Mouse (Mus musculus): Measurements from ENCODE around the gene Gm884.

The Gm884 gene

DNA sequence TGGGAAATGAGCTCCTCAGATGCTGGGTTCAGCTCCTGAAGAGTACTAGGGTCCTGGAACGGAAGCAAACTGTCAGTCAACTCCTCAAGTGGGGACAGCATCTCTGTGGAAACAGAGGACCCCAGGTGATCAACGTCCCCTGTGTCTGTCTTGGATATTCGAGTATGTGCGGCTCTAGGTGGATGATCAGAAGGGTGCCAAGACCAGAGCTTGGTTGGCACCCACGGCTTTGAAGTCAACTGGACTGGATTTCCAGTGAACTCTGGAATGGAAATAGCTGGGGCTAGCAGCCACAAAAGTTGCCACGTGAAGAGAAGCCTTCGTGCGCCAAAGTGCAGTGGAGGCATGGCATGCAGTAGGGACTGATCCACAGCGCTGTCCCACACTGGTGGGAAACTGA is at the start of gene Gm884:
Gene Gm884, minus strand, starts transcription at position 101 of the 400 bp plus-strand sequence.
- DNase-seq (ENCODE audit: low read depth in 2 of 2, low spot score in 2 of 2) = no peak

DNA sequence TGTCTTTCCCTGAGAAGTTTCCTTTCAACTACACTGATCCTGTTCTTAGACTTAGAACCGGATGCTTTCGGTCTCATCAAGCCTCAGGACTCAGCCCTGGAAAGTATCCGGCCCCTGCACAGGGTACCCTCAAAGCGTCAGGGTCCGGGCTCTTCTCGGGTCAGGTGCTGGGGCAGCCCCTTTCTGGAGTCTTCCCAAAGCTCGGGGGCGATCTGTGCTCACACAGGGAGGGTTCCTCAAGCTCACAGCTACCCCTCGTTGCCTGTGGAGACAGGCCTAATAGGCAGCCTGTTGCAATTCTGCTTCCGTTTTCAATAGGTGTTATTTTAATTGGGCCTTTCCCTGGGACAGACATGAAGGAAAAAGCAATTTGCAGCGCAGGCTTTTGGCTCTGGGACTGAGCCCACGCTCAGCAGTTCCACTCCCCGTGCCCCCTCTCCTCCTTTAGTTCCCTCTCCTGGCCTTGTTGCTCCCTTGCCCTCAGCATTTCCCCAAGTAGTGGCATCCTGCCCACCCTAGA is 46.0 kb upstream of the Gm884 start:
- no peak for DNase-seq (ENCODE audit: low read depth in 2 of 2, low spot score in 2 of 2)

DNA sequence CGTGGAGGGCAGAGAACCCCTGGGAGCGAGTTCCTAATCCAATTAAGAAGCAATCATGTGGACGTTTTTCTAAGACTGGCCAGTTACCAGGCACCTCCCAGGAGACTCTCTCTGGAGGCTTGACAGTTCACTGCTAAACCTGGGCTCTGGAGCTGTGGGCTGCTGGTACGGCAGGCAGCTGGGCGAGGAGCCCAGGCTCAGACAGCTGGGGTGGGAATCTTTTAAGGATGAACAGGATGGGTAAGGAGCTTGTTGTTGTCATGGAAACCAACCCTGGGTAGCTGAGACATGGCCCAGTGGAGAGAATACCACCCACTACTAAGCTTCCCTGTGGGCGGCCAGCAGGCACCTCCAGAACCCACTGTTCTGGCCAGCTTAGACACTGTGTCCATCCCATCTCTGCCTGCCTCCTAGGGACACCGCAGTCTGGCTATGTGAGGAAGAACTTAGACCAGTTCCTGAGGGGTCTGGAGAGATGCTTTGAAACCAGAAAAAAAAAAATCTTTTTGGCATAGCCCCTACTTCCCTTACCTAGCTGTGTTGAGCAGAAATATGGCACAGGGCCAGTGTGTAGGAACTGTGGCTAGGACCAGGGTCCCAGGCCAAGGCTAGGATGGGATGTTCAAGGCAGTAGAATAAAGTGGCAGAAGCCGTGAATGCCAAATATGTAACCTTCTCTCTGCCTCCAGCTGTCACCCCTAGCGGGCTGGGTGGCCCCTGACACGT is 45.4 kb upstream of the Gm884 start:
- DNase-seq (ENCODE audit: low read depth in 2 of 2, low spot score in 2 of 2) = no peak

DNA sequence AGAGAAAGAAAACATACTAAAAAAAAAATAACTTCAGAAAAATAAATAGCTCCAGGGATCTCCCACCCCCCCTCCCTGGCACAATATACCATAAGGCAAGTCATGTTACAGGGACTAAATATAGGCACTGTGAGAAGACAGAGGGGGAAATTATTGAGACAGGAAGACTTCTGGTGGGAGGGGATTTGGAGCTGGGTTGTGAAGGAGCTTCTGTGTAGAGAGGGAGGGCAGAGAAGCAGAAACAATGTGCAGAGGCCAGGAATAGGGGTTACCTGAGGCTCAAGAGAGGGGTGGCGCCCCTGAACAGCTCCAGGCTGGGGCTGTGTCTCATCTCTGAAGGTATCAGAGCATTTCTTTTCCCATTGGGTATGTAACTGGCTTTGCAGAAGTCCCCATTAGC is 44.8 kb upstream of the Gm884 start:
- DNase-seq (ENCODE audit: low read depth in 2 of 2, low spot score in 2 of 2) = no peak

DNA sequence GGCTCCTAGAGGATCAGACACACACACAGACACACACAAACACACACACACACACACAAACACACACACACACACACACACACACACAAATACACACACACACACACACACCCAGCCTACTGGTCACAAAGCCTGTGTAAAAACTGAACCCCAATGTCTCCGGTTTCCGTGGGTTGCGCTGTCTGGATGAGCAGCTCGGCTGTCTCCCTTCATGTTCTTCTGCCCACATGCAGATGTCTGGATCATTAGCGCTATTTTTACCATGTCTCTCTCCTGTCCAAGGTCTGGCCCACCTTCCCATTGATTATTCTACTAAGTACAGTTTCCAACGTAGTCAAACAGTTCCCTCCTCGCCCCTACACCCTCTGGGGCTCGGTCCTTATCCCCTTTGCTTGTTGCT is 42.2 kb upstream of the Gm884 start:
- DNase-seq (ENCODE audit: low read depth in 2 of 2, low spot score in 2 of 2) = no peak

DNA sequence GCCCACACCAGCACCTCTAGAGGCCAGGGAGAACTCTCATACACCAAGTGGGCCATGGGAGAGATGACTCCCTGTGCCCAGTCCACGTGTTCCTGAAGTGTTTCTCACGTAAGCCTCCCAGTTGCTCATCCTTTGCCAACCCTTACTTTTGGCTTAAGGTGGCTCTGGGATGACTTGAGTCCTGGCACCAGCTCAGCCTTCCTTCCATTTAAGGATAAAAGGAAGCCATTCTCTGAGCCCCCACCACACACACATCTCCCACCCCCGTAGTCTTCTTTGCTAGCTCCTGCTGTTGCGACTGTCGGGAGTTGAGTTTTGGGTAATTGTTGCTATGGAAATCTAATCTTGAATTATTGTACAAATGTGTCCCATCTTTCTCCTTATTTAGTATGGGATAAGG is 41.6 kb upstream of the Gm884 start:
- no peak for DNase-seq (ENCODE audit: low read depth in 2 of 2, low spot score in 2 of 2)

DNA sequence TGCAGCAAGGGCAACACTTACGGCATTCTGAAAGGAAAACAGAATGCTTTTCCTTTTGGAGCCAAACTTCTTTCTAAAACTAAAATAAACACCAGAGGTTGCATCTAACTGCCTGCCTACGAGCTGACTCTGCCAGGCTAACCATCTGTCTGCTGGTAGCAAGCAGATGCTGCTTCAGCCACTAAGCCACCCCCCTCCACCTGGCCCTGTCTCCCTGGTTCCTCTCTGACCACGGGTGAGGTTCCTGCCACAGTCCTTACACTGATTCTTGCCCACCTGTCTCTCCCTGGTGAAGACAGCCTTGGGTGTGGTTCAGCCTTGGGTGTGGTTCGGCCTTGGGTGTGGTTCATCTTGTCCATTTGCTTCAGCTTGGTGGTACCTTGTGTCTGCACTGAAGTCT is 40.9 kb upstream of the Gm884 start:
- DNase-seq (ENCODE audit: low read depth in 2 of 2, low spot score in 2 of 2) = no peak

DNA sequence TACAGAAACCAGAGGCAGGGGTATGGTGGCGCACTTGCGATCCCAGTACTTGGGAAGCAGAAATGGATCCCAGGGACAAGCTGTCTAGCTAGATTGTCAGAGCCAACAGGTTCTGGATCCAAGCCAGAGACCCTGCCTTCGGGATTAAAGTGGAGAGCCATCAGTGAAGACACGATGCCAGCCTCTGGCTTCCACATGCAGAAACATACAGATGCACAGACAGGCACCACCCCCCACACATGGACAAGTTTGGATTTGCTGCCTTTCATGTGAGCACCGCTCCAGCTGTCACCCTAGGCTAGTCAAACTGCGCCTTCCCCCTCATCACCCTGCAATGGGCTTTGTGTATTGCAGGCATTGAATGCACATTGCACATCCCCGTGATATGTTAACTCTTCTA is 37.2 kb upstream of the Gm884 start:
- no peak for DNase-seq (ENCODE audit: low read depth in 2 of 2, low spot score in 2 of 2)

DNA sequence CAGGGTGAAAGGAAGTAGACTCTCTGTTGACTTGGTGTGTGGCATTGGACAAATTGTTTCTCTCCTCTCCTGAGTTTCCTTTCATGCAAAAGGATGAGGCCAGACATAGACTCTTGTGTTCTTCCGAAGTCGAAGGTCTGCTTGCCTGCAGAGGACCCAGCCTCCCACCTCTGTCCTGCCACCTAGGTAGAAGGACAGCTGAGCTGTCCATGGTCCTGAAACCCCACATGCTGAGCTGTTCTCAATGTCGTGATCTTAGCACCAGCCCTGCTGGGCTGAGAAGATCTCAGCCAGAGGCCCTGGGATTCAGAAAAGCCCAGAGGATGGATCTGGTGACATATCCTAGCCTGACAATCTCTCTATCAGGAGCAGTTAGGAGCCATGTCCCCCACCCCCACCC is 35.6 kb upstream of the Gm884 start:
- no peak for DNase-seq (ENCODE audit: low read depth in 2 of 2, low spot score in 2 of 2)

DNA sequence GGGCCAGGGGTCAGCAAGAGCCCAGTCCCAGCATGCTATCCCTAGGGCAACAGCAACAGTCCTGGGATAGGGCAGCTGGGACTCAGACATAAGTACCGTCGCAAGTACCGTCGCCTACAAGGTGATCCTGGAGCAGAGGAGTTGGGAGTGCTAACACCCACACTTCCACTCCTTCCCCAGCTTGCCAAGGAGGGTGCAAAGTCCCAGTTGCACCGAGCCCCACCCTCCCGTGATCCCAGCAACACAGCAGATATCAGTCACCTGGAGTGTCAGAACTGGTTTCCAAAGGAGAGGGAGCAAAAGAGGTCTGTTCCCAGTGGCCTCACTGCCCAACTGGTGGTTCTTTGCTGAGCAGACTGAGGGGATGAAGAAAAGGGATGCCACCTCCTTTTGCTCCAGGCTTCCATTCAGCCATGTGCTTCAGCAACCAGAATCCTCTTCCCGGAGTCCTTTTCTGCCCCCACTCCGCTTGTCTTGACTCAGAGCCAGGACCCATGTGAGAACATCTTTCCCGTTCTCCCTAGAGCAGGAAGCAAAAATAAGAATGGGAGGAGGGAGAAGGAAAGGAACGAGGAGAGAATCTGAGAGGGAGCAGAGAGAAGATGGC is 32.5 kb upstream of the Gm884 start:
- DNase-seq (ENCODE audit: low read depth in 2 of 2, low spot score in 2 of 2) = no peak

DNA sequence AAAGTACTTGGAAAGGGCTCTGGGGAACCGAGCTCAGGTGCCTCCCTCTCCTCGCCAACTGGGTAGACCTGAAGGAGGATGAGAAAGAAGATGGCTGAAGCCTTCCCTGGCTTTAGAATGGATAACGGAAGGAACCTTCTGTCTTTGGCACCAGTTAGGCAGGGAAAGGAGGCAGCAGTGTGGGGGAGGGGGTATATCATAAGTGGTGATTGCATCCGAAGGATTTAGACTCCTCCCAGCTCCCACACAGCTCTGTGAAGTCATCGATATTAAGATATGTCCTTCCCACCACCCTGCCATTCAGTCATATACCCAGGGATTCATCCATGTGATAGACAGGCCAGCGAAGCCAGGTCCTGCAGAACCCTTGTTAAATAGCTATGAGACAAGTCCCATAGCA is 30.5 kb upstream of the Gm884 start:
- DNase-seq (ENCODE audit: low read depth in 2 of 2, low spot score in 2 of 2) = no peak

DNA sequence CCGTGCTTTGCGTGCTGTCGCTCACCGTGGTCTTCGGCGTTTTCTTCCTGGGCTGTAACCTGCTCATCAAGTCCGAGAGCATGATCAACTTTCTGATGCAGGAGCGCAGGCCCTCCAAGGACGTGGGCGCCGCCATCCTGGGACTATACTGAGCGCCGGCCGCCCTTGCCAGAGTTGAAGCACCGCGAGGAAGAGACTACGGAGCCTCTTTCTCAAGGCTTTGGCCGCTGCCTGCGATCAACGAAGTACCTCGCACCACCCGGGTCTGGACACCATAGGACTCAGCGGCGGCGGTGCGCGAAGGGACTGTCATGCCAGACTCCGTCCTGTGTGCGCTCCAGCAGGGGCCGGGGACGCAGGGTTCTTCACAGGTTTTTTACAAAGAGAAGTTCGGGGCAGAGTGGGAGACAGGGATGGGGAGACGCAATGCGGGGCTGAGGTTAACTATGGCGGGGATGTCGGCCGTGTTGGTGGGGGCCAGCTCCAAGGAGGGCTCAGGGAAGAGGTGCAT is 29.1 kb upstream of the Gm884 start:
- no peak for DNase-seq (ENCODE audit: low read depth in 2 of 2, low spot score in 2 of 2)

DNA sequence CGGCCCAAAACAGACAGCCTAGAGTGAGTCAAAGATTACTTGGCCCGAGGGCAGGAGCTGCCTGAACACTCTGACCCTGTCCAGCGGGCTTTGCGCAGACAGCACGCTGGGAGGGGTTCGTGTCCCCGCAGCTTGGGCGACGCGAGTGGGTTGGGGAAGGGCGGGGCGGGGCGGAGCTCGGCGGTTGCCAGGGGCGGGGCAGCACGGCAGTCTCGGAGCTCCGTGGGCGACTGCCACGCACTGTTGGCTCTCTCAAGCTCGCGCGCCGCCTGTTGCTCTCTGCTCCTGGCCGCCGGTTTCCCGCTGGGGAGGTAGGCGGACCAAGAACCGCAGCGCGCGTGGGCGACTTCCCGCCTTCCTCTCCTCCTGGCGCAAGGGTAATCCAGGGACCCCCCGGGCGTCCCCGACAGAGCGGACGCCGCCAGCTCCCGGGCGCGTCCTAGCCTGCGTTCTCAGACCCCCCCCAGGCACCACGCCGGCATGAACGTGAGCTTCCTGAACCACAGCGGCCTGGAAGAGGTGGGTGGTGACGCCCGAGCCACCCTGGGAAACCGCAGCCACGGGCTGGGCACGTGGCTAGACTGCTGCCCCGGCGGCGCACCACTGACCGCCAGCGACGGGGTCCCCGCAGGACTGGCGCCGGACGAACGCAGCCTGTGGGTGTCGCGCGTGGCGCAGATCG is 28.5 kb upstream of the Gm884 start, which contains the start of gene Rprml:
Gene Rprml, plus strand, starts transcription at position 270 of the 682 bp plus-strand sequence.
- no peak for DNase-seq (ENCODE audit: low read depth in 2 of 2, low spot score in 2 of 2)

DNA sequence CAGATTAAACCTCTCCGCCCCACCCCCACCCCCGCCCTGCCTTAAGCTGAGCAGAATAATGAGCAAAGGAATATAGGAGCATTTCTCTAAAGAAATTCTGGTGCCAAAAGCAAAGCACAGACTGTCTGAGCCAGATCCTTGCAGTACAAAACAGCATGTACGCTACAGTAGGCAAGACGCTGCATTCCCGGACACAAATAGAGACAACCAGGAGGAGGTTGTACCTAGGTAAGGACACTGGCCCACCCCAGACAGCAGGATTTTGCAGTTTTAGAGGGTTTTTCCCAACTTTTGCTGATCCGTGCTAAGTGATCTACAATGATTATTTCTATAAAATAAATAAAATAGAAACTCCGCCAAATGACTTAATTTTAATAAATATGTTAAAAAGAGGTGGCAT is 27.7 kb upstream of the Gm884 start:
- no peak for DNase-seq (ENCODE audit: low read depth in 2 of 2, low spot score in 2 of 2)

DNA sequence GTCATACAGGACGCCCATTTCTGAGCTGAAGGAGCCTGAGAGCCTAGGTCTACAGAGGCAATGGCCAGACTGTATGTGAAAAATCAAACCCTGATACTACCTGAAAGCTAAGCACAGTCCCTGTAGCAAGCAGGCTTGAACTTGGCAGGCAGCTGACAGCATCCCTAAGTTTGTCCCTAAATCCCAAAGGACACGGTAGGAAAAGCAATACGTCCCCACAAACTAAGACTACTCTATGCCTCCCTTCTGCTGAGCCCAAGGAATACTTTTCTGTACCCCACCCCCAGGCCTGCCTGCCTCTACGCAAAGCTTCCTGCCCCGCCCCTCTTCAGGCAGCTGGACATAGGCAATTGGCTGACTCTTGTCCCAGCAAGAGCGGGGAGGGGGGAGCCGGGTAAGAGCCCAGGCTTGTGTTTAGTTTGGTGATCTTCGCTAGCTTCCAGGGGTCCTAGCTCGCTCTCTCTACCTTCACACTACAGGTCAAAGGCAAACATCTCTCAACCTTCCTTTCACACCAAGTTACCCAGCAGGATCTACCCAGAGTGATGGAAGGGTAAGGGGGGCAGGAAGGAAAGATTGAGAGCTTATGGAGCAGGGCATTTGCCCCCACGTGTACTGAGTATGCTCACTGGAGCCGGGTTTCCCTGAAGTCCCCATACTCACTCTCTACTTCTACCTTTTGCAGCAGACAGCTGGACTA is 27.1 kb upstream of the Gm884 start:
- DNase-seq (ENCODE audit: low read depth in 2 of 2, low spot score in 2 of 2) = no peak

DNA sequence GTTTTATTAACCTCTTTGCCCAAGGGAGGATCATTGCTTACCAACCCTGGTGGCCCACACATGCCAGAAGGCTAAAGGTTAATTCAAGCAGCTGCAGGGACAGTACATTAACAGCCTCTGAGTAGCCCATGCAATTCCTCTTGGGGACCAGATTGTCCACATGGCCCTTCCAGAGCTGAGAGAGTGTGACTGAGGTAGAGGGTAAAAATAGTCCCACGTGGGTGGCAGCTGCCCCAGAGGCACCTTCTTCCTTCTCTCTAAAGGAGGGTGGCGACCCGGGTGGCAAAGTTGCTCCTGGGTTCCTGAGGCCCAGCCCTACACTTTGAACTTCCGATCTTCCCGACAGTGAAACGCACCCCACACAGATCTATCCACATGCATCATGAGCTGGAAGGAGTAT is 25.4 kb upstream of the Gm884 start:
- DNase-seq (ENCODE audit: low read depth in 2 of 2, low spot score in 2 of 2) = no peak

DNA sequence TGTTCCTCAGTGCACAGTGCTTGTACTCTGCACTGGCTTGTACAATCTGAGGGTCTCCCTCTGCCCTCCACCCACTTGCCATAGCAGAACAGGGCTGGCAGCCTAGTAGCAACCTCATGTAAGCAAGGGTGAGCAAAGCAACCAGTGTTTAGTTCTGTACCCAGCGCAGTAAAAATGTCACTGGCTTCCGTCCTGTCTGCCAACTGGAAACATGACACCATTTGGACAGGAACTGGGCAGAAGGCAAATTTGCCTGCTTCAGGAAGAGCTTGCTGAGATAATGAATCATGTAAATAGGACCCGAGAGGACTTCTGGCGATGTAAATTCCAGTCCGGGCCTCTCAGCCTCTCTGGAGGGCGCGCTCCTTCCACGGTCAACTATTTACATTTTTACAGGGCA is 24.8 kb upstream of the Gm884 start:
- no peak for DNase-seq (ENCODE audit: low read depth in 2 of 2, low spot score in 2 of 2)

DNA sequence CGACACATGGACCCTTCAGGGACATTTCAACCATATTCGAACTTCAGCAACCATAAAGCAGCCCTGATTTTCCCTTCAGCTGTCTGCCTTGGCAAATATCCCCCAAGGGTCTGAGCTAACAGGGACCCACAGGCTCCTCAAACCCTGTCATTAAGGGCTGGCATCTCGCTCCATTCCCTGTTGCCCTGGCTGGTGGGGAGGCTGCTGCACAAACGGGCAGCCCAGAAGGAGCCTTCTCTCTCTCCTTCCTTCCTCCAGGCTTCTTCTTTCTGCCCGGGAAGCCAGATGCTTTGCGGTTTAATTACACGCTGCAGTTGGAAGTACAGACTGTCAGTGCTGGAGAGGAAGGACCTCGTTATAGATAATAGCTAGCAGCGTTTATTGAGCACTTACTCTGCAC is 22.3 kb upstream of the Gm884 start:
- DNase-seq (ENCODE audit: low read depth in 2 of 2, low spot score in 2 of 2) = no peak

DNA sequence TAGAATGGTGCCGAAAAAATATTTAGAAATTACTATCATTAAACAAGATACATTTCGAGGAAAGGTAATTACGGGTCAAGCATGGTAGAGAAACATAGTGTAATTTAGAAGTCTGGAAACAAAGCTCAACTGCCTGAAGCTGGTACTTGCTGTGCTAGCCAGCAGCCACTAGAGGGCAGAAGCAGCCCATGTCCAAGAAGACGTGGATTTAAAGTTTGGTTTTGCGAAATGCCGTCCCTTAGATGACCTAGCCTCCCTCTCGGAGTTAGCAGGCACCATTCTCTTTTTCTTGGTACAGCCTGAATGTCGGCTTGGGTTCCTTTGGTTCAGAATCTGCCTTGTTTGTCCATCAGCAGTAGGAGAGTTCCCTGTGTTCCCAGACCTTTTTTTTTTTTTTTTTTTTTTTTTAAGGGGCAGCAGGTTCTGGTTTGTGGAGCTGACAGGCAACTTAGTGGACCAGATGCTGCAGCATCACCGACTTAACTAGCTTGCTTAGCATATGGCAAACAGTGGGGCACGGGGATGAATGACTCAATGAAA is 18.5 kb upstream of the Gm884 start:
- DNase-seq (ENCODE audit: low read depth in 2 of 2, low spot score in 2 of 2) = peak in 1 of 2 experiments; percentile 23

DNA sequence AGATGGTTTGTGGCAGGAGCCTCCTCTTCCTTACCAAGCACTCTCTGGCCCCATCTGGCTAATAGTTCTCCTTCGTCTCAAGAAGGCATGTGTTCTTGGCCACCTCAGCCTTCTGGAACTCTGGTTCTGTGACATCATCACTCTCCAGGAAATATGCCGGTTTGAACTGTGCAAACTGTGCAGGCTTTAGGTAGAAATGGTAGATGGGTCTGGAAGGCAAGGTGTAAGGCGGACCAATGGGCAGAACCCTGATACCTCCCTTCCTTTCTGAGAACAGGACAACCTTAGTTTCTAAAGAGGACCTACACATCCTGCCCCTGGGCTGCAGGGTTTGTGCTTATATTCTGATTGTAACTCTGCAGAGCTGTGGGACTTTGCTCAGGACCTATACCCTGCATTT is 17.9 kb upstream of the Gm884 start, which contains the start of gene Lyzl6:
Gene Lyzl6, minus strand, starts transcription at position 101 of the 400 bp plus-strand sequence.
- no peak for DNase-seq (ENCODE audit: low read depth in 2 of 2, low spot score in 2 of 2)

DNA sequence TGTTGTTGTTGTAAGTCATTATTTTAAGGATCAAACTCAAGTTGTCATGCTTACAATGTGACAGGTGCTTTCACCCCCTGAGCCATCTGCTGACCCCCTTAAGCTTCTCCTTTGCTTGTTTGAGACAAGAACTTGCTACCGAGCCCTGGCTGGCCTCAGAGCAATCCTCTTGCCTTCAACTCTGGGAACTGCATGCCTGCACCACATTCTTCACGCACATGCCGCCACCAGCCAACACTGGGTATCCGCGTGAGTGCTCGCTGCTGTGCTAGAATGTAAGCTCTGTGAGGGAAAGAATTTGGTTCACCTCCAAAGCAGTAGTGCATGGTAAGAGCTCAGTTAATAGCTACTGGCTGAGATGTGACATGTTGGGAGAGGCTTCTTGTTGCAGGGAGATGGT is 15.3 kb upstream of the Gm884 start:
- no peak for DNase-seq (ENCODE audit: low read depth in 2 of 2, low spot score in 2 of 2)
